Mouse (Mus musculus): ENCODE results near the gene Gtpbp1. TPM values are rescaled to one million over a fixed set of nuclear protein-coding genes. Genes with fewer than 3 reads are reported as not detected.
"Not testable (repeated sequence)": the region's sequence is repeated elsewhere in the genome, so short reads cannot be mapped to it uniquely, and the experiment has no call there.

The Gtpbp1 gene
- 10 to 100 TPM; 17.7 to 18.0 TPM for total RNA-seq (2021)
- long read RNA-seq, experiment 1, partial matches to known transcripts: 2 of 3 reads
- long read RNA-seq, experiment 1, other reads (novel, unspliced or antisense): 0 of 3 reads
- long read RNA-seq, experiment 2, partial matches to known transcripts: 7 of 10 reads
- long read RNA-seq, experiment 2, other reads (novel, unspliced or antisense): 0 of 10 reads

- intact Hi-C loops (cut with DNase I; ENCODE audit: low total_unique reads): no loop called here
- peak; percentile 96 for DNase-seq
Measured at GRCm38 (mm10) chr15:79690426-79691022, at the start of gene Gtpbp1. TSS of gene Gtpbp1 (plus strand) at chr15:79690845.

GRCm38 (mm10) chr15:79641135-79641817 is 49.4 kb upstream of the Gtpbp1 start:
- intact Hi-C loops (cut with DNase I; ENCODE audit: low total_unique reads): no loop called here

GRCm38 (mm10) chr15:79645483-79645882 is 45.2 kb upstream of the Gtpbp1 start:
- no peak for DNase-seq
- intact Hi-C loops (cut with DNase I; ENCODE audit: low total_unique reads): no loop called here

More at GRCm38 (mm10) chr15:79641135-79641817, 49.4 kb upstream of the Gtpbp1 start:
- no peak for DNase-seq

GRCm38 (mm10) chr15:79648130-79648529 is 42.5 kb upstream of the Gtpbp1 start:
- intact Hi-C loops (cut with DNase I; ENCODE audit: low total_unique reads): no loop called here
- no peak for DNase-seq

- intact Hi-C loops (cut with DNase I; ENCODE audit: low total_unique reads): no loop called here
- DNase-seq: no peak
Measured at GRCm38 (mm10) chr15:79650569-79650968, 40.1 kb upstream of the Gtpbp1 start.

- intact Hi-C loops (cut with DNase I; ENCODE audit: low total_unique reads): no loop called here
- DNase-seq: no peak
Measured at GRCm38 (mm10) chr15:79651481-79651880, 39.2 kb upstream of the Gtpbp1 start.

GRCm38 (mm10) chr15:79656451-79656850 is 34.2 kb upstream of the Gtpbp1 start:
- DNase-seq: no peak
- intact Hi-C loops (cut with DNase I; ENCODE audit: low total_unique reads): no loop called here

- intact Hi-C loops (cut with DNase I; ENCODE audit: low total_unique reads): no loop called here
- peak; percentile 77 for DNase-seq
Measured at GRCm38 (mm10) chr15:79657837-79658530, 32.7 kb upstream of the Gtpbp1 start.

GRCm38 (mm10) chr15:79658531-79659375 is 31.9 kb upstream of the Gtpbp1 start, which contains the start of the genes Fam227a and Cby1:
TSS of gene Fam227a (minus strand) at chr15:79658956.
TSS of gene Cby1 (plus strand) at chr15:79659199.
- DNase-seq: peak; percentile 95
- intact Hi-C loops (cut with DNase I; ENCODE audit: low total_unique reads): no loop called here

GRCm38 (mm10) chr15:79661852-79662251 is 28.8 kb upstream of the Gtpbp1 start:
- intact Hi-C loops (cut with DNase I; ENCODE audit: low total_unique reads): no loop called here
- DNase-seq: no peak

- intact Hi-C loops (cut with DNase I; ENCODE audit: low total_unique reads): no loop called here
- DNase-seq: no peak
Measured at GRCm38 (mm10) chr15:79664666-79665065, 26.0 kb upstream of the Gtpbp1 start.

- DNase-seq: no peak
- intact Hi-C loops (cut with DNase I; ENCODE audit: low total_unique reads): no loop called here
Measured at GRCm38 (mm10) chr15:79669195-79669594, 21.4 kb upstream of the Gtpbp1 start.

GRCm38 (mm10) chr15:79670249-79670971 is 20.2 kb upstream of the Gtpbp1 start, which contains the start of gene Tomm22:
TSS of gene Tomm22 (plus strand) at chr15:79670861.
- intact Hi-C loops (cut with DNase I; ENCODE audit: low total_unique reads): no loop called here
- peak; percentile 91 for DNase-seq

GRCm38 (mm10) chr15:79670972-79671299 is 19.7 kb upstream of the Gtpbp1 start:
- intact Hi-C loops (cut with DNase I; ENCODE audit: low total_unique reads): no loop called here
- no peak for DNase-seq

GRCm38 (mm10) chr15:79671828-79672348 is 18.8 kb upstream of the Gtpbp1 start:
- intact Hi-C loops (cut with DNase I; ENCODE audit: low total_unique reads); DNase-seq: not testable (repeated sequence)

- intact Hi-C loops (cut with DNase I; ENCODE audit: low total_unique reads): no loop called here
- DNase-seq: no peak
Measured at GRCm38 (mm10) chr15:79677936-79678335, 12.7 kb upstream of the Gtpbp1 start.

GRCm38 (mm10) chr15:79681973-79682372 is 8.7 kb upstream of the Gtpbp1 start:
- intact Hi-C loops (cut with DNase I; ENCODE audit: low total_unique reads): no loop called here
- no peak for DNase-seq

- intact Hi-C loops (cut with DNase I; ENCODE audit: low total_unique reads): no loop called here
- DNase-seq: no peak
Measured at GRCm38 (mm10) chr15:79683146-79683545, 7.5 kb upstream of the Gtpbp1 start.
